Mouse (Mus musculus): Measurements from ENCODE around the gene Myh1.

Gene Myh1

GRCm38 (mm10) chr11:67235639-67236358 is 35.9 kb downstream of the Myh1 start:
- DNase-seq = no peak

GRCm38 (mm10) chr11:67236799-67237198 is 36.9 kb downstream of the Myh1 start:
- no peak for DNase-seq

- no peak for DNase-seq
Measured at GRCm38 (mm10) chr11:67237481-67238079, 37.7 kb downstream of the Myh1 start, which contains the start of gene Myh4. Myh4 (plus strand) TSS chr11:67238029.

GRCm38 (mm10) chr11:67241051-67241450 is 41.2 kb downstream of the Myh1 start:
- no peak for DNase-seq

- no peak for DNase-seq
Measured at GRCm38 (mm10) chr11:67253691-67254090, 53.8 kb downstream of the Myh1 start.

- no peak for DNase-seq
Measured at GRCm38 (mm10) chr11:67257048-67257447, 57.2 kb downstream of the Myh1 start.

- DNase-seq = no peak
Measured at GRCm38 (mm10) chr11:67260956-67261355, 61.1 kb downstream of the Myh1 start.

Data from thymus, postnatal 36 days (tissue).